Mouse (Mus musculus) neural tube, embryonic 14.5 days (tissue): ENCODE results near the gene Hectd1. TPM values are rescaled to one million over a fixed set of nuclear protein-coding genes. Genes with fewer than 3 reads are reported as not detected.

Experiments used
- ATAC-seq: fragments of 200-750 bp; cut with Nextera tagmentation; 2 replicates; pipeline ENCODE4 v1.8.0; 2017; ENCODE audit warnings: low read depth, mild to moderate bottlenecking, moderate TSS enrichment, moderate library complexity
- H3K27ac ChIP-seq: fragments of 300-500 bp; sonication (generic); 2 replicates; pipeline ENCODE4 v1.5.1; 2014; ENCODE audit warnings: low read depth, mild to moderate bottlenecking, control low read depth, low read length, moderate library complexity, mixed read lengths
- H3K27me3 ChIP-seq: fragments of 300-500 bp; sonication (generic); 2 replicates; pipeline ENCODE4 v1.6.1; 2014; ENCODE audit warnings: low read length; ENCODE audit not compliant: control insufficient read depth, insufficient read depth
- H3K36me3 ChIP-seq: fragments of 300-500 bp; sonication (generic); 2 replicates; pipeline ENCODE4 v1.6.1; 2014; ENCODE audit warnings: low read length, mixed read lengths; ENCODE audit not compliant: control insufficient read depth, insufficient read depth
- H3K4me1 ChIP-seq: fragments of 300-500 bp; sonication (generic); 2 replicates; pipeline ENCODE4 v1.6.1; 2014; ENCODE audit warnings: low read length; ENCODE audit not compliant: control insufficient read depth, insufficient read depth
- H3K4me2 ChIP-seq: fragments of 300-500 bp; sonication (generic); 2 replicates; pipeline ENCODE4 v1.6.1; 2014; ENCODE audit warnings: mild to moderate bottlenecking, low read depth, low read length, control low read depth
- H3K4me3 ChIP-seq: fragments of 300-500 bp; sonication (generic); 2 replicates; pipeline ENCODE4 v1.5.1; 2014; ENCODE audit warnings: low read depth, low read length, control low read depth, mixed read lengths
- H3K9ac ChIP-seq: fragments of 300-500 bp; sonication (generic); replicated peaks from 2 replicates; pipeline ENCODE4 v1.6.1; 2014; ENCODE audit warnings: low read depth, mild to moderate bottlenecking, control low read depth, low read length, mixed read lengths
- H3K9me3 ChIP-seq: fragments of 300-500 bp; sonication (generic); 2 replicates; pipeline ENCODE4 v1.6.1; 2016; ENCODE audit warnings: low read length; ENCODE audit not compliant: control insufficient read depth
- WGBS: fragments of 180-500 bp; shearing (Covaris S2); extraction: QIAGEN DNeasy Blood & Tissue Kit; methylation state at CpG from one replicate; pipeline ENCODE4 v1.1.7; 2014; 5-methylcytosine and 5-hydroxymethylcytosine counted together
- polyA plus RNA-seq: library from polyadenylated mRNA; unstranded; fragments of >200 nt; fragmentation: Nextera tagmentation; extraction: Ambion mirVana; gene quantifications from 2 replicates; pipeline ENCODE4 v1.2.1, GENCODE M21; 2014

Gene Hectd1
- polyA plus RNA-seq, 1 experiment from 2014 or later: 50.5 TPM

DNA sequence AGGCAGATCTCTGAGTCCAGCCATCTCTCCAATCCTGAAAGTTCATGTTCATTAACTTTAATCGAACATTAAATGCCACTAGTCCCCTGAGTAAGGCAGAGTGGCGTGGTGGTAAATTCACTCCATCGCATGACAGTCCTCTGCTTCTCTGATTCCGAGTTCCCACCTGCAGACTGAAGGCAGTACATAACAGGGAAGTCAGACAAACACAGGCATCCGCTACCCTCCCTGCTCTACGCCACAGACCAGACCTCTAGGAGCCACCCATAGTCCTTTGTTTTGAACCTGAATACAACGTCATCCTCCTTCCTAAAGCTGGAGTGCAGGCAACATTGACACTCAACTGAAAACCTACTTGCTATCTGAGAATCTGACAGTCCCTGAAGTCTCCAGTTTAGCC is 124.8 kb downstream of the Hectd1 start:
- H3K27me3 ChIP-seq: no peaks in the 10 kb centered on the region
- no peaks in the 10 kb centered on the region for H3K4me1 ChIP-seq
- H3K4me3 ChIP-seq: no peak overlapping the region
- no peak for ATAC-seq
- WGBS: 76% methylated on average over 7 of the region's 7 CpGs
- no peaks in the 10 kb centered on the region for H3K9me3 ChIP-seq
- no peaks in the 10 kb centered on the region for H3K36me3 ChIP-seq
- no peak overlapping the region for H3K27ac ChIP-seq
- no peak overlapping the region for H3K9ac ChIP-seq
- H3K4me2 ChIP-seq: no peak overlapping the region

DNA sequence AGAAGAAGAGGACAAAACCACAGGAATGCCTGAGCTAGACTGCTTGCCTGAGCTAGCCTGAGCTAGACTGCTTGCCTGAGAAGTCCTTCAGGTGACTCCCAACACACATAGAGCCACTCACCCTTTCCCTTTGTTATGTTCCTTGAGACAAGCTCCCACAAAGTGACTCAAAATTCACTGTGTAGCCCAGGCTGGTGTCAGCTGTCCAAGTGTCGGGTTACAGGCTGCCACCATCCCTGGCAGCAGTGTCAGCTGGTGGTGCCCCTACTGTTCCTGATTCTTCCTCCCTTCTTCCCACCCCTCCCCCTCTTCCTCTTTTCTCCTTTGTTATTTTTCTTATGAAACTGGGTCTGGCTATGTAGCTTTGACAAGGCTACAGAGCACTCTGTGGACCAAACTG is 125.5 kb downstream of the Hectd1 start:
- no peak overlapping the region for H3K4me3 ChIP-seq
- H3K4me1 ChIP-seq: no peaks in the 10 kb centered on the region
- H3K36me3 ChIP-seq: no peaks in the 10 kb centered on the region
- WGBS: 25% methylated on average over 1 of the region's 1 CpGs
- H3K4me2 ChIP-seq: no peak overlapping the region
- no peak for ATAC-seq
- no peak overlapping the region for H3K27ac ChIP-seq
- H3K9ac ChIP-seq: no peak overlapping the region
- H3K27me3 ChIP-seq: no peaks in the 10 kb centered on the region
- no peaks in the 10 kb centered on the region for H3K9me3 ChIP-seq

DNA sequence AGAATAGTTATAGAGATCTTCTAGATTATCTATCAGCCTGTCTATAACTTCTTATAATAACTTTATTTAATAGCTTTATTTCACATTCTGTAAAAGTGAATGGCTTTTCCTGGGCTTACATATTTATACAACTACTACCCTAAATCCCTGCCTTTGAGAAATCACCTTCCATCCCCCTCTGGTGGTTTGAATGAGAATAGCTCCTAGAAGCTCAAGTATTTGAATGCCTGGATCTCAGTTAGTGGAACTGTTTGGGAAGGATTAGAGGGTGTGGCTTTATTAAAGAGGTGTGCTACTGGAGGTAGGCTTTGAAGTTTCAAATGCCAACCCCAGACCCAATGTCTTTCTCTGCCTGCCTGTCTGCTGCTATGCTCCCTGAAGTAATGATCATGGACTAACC is 127.6 kb downstream of the Hectd1 start:
- Histone ChIP-seq H3K4me2 (no peak overlapping the region), H3K4me3 (no peak overlapping the region), H3K27ac (no peak overlapping the region), H3K27me3 (no peaks in the 10 kb centered on the region), H3K9me3 (no peaks in the 10 kb centered on the region), H3K36me3 (no peaks in the 10 kb centered on the region), H3K9ac (no peak overlapping the region), H3K4me1 (no peaks in the 10 kb centered on the region)
- ATAC-seq: no peak

DNA sequence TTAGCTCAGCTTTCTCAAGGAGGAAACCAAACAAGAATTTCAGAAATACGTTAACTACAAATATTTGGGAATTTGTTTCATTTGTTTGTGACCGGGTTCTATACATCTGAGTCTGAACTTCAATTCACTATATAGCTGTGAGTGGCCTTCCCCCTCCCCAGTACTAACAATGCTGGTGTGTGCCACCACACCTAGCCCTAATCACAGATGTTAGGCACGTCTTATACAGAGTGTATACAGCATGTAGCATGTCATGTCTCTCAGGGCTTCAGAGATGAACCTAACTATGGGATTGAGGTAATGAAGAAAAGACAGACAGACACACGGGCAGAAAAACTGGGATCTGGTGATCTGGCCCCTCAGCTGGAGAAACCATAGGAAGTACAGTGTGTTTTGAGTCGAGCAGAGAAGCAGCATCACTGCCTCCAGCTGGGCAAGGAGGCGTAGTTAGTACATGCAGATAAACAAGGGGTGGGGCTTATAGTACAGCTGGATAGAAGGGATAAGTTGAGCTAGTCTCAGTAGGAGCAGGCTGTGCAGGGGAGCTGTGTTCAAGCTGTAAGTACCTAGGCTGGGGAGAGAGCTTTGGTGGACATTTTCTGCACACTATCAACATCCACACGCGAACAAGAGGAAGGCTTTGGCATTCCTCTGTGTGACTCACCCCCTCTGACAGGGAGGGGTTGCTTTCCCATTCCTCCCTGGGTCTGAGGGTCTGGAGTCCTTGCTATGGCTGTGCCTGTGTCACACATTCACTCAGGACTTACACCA is 129.5 kb downstream of the Hectd1 start:
- Histone ChIP-seq H3K9me3 (no peaks in the 10 kb centered on the region), H3K4me2 (no peak overlapping the region), H3K4me3 (no peak overlapping the region), H3K9ac (no peak overlapping the region), H3K27me3 (no peaks in the 10 kb centered on the region), H3K4me1 (no peaks in the 10 kb centered on the region), H3K27ac (no peak overlapping the region), H3K36me3 (no peaks in the 10 kb centered on the region)
- WGBS: 60% methylated on average over 8 of the region's 8 CpGs
- no peak for ATAC-seq

DNA sequence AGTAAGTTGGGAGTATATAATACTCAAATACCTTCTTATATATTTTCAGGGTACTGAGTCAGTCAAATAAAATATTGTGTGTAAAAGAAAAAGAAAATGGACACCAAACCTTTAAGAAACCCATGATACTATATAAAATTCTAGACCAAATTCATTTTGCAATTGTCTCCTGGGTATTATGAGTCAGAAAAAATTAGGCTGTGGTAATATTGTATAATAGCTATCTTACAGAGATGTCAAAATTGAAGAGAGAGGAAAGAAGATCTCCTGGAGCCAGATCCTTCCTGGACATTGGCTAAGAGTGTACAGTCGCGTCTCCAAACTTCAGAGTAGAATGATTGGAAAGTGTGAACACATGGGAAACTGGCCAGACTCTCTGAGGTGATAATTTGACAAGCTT is 133.2 kb downstream of the Hectd1 start:
- Histone ChIP-seq H3K9me3 (no peaks in the 10 kb centered on the region), H3K27ac (no peak overlapping the region), H3K9ac (no peak overlapping the region), H3K36me3 (no peaks in the 10 kb centered on the region), H3K4me2 (no peak overlapping the region), H3K4me3 (no peak overlapping the region), H3K27me3 (no peaks in the 10 kb centered on the region), H3K4me1 (0 out of 2 replicates have a peak, but pooled peaks cover 2% of the 10 kb centered on the region)
- 97% methylated on average over 2 of the region's 2 CpGs for WGBS
- no peak for ATAC-seq

DNA sequence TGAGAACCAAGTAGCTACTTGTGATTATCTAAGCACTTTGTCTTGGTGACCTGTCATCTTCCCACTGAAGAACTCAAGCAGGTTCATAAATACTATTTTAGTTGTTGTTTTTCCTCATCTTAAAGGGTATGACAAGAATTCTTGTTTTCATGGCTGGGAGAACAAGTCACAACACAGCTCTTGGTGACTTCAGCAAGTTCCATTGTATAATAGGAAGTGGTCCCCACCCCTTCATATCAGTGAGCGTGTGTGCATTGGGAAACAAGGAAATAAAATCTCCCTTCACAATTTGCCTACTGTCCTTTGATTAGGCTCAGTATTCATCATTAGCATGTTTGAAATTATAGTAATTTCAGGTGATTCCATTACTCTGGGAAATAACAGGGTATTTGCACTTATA is 134.4 kb downstream of the Hectd1 start:
- 94% methylated on average over 1 of the region's 1 CpGs for WGBS
- Histone ChIP-seq H3K9ac (no peak overlapping the region), H3K4me3 (no peak overlapping the region), H3K27me3 (no peaks in the 10 kb centered on the region), H3K27ac (no peak overlapping the region), H3K4me1 (0 out of 2 replicates have a peak, but pooled peaks cover 2% of the 10 kb centered on the region), H3K36me3 (no peaks in the 10 kb centered on the region), H3K9me3 (no peaks in the 10 kb centered on the region), H3K4me2 (no peak overlapping the region)
- ATAC-seq: no peak

DNA sequence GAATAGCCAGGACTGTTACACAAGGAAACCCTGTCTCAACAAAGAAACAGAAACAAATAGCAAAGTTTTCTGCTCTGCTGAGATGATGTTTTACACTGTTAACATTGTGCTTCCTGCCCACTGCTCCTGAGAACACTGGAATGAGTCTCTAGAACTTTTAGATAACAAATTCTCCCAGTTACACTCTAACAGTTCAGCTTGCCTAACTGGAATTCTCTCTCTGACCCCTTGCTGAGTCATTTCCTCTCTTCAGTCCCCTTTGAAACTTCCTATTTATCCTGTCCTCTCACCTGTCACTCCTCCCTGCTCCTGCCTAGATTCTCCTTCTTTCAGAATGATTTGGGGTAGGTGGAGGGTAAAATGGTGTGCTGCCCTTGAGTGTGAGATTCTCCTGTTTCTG is 135.2 kb downstream of the Hectd1 start:
- Histone ChIP-seq H3K4me1 (peaks cover 5% of the 10 kb centered on the region; the same call in 1 of the 2 replicates), H3K9ac (no peak overlapping the region), H3K27ac (no peak overlapping the region), H3K4me2 (no peak overlapping the region), H3K36me3 (no peaks in the 10 kb centered on the region), H3K27me3 (no peaks in the 10 kb centered on the region), H3K4me3 (no peak overlapping the region), H3K9me3 (no peaks in the 10 kb centered on the region)
- ATAC-seq: no peak

Other genes with a start within 250 kb of the Hectd1 start
- gene Coch, start 236.2 kb downstream of the Hectd1 start, polyA plus RNA-seq: 14.7 and 15.3 TPM in 2 replicates
- 55.7 and 63.2 TPM in 2 replicates for gene Ap4s1, start 138.5 kb downstream of the Hectd1 start, polyA plus RNA-seq
- gene Strn3, start 137.6 kb downstream of the Hectd1 start, polyA plus RNA-seq: 48.6 and 58.3 TPM in 2 replicates
- gene Heatr5a, start 141.8 kb upstream of the Hectd1 start, polyA plus RNA-seq: 9.1 and 10.7 TPM in 2 replicates
- gene Dtd2, start 177.0 kb upstream of the Hectd1 start, polyA plus RNA-seq: 20.1 and 23.2 TPM in 2 replicates
- gene Gpr33, start 198.5 kb upstream of the Hectd1 start, polyA plus RNA-seq: not detected in 2 replicates